Mouse (Mus musculus) liver, adult 2 months (tissue): ENCODE measurements around the gene Kcnh1. TPM values are rescaled to one million over a fixed set of nuclear protein-coding genes. Genes with fewer than 3 reads are reported as not detected.

Experiments
- DNase-seq: peaks from one replicate; pipeline ENCODE4 v3.0.0-alpha.2; 2011; ENCODE audit warnings: low read depth, low spot score; ENCODE audit errors: extremely low read depth
- H3K27ac ChIP-seq: fragments of 200-500 bp; replicated peaks from 2 replicates; pipeline ENCODE4 v1.5.1; 2012; ENCODE audit warnings: low read depth, mild to moderate bottlenecking, control low read depth, inconsistent platforms, low read length; ENCODE audit not compliant: insufficient read depth
- H3K27me3 ChIP-seq: fragments of 200-500 bp; 2 replicates; pipeline ENCODE4 v1.6.1; 2012; ENCODE audit warnings: mild to moderate bottlenecking, moderate library complexity, low read length, inconsistent platforms; ENCODE audit not compliant: control insufficient read depth, insufficient read depth
- H3K36me3 ChIP-seq: fragments of 200-500 bp; 2 replicates; pipeline ENCODE4 v1.6.1; 2012; ENCODE audit warnings: low read length, inconsistent platforms; ENCODE audit not compliant: control insufficient read depth, insufficient read depth
- H3K4me1 ChIP-seq: fragments of 200-500 bp; 2 replicates; pipeline ENCODE4 v1.6.1; 2011; ENCODE audit warnings: low read length; ENCODE audit not compliant: control insufficient read depth, insufficient read depth
- H3K4me3 ChIP-seq: fragments of 200-500 bp; 2 replicates; pipeline ENCODE4 v1.5.1; 2011; ENCODE audit warnings: low read depth, mild to moderate bottlenecking, control low read depth, low read length, moderate library complexity; ENCODE audit not compliant: insufficient read depth
- H3K79me2 ChIP-seq: fragments of 200-500 bp; 2 replicates; pipeline ENCODE4 v1.6.1; 2012; ENCODE audit warnings: inconsistent platforms, mild to moderate bottlenecking, low read length, moderate library complexity; ENCODE audit not compliant: control insufficient read depth, insufficient read depth
- H3K9ac ChIP-seq: fragments of 200-500 bp; 2 replicates; pipeline ENCODE4 v1.6.1; 2012; ENCODE audit warnings: low read depth, mild to moderate bottlenecking, control low read depth, inconsistent platforms, low read length
- CTCF ChIP-seq: fragments of 200-500 bp; IDR thresholded peaks from 2 replicates; pipeline ENCODE4 v1.5.1; 2011; ENCODE audit warnings: low read depth, low read length, control low read depth
- POLR2A ChIP-seq: fragments of 200-500 bp; IDR thresholded peaks from 2 replicates; pipeline ENCODE4 v1.6.1; 2011; ENCODE audit warnings: low read length, control low read depth; ENCODE audit not compliant: insufficient read depth; ENCODE audit errors: extremely low read depth
- WGBS: fragments of 180-500 bp; shearing (Covaris S2); methylation state at CpG from one replicate; pipeline ENCODE4 v1.1.7; 2018; 5-methylcytosine and 5-hydroxymethylcytosine counted together
- polyA plus RNA-seq: library from polyadenylated mRNA; depleted of rRNA; stranded (reverse); fragments of >200 nt; gene quantifications from 2 replicates; pipeline ENCODE4 v1.2.3, GENCODE M21; 2012
- total RNA-seq: library from RNA; depleted of rRNA; stranded (reverse); fragments of >200 nt; gene quantifications from 2 replicates; pipeline ENCODE4 v1.2.3, GENCODE M21; 2014

Gene Kcnh1
- total and polyA plus RNA-seq, 2 experiments, result not detected

GRCm38 (mm10) chr1:192378546-192379075 is 188.0 kb downstream of the Kcnh1 start:
- TF ChIP-seq POLR2A, result no peak
- TF ChIP-seq CTCF, result no peak
- 73% methylated on average over 4 of the region's 4 CpGs for WGBS
- DNase-seq, result no peak

GRCm38 (mm10) chr1:192380596-192381041 is 190.0 kb downstream of the Kcnh1 start:
- Histone ChIP-seq H3K4me1 (no peaks in the 10 kb centered on the region), H3K27me3 (peaks cover 4% of the 10 kb centered on the region; the same call in 1 of the 2 replicates), H3K36me3 (no peaks in the 10 kb centered on the region), H3K4me3 (no peak overlapping the region), H3K27ac (no peak overlapping the region), H3K79me2 (no peaks in the 10 kb centered on the region), H3K9ac (no peak overlapping the region)
- TF ChIP-seq CTCF, result no peak
- no peak for TF ChIP-seq POLR2A
- DNase-seq, result no peak
- 72% methylated on average over 5 of the region's 5 CpGs for WGBS

More at GRCm38 (mm10) chr1:192378546-192379075, 188.0 kb downstream of the Kcnh1 start:
- no peak overlapping the region for H3K4me3 ChIP-seq
- no peak overlapping the region for H3K27ac ChIP-seq
- peaks cover 7% of the 10 kb centered on the region; the same call in 1 of the 2 replicates for H3K27me3 ChIP-seq
- no peaks in the 10 kb centered on the region for H3K36me3 ChIP-seq
- no peak overlapping the region for H3K9ac ChIP-seq
- no peaks in the 10 kb centered on the region for H3K79me2 ChIP-seq
- no peaks in the 10 kb centered on the region for H3K4me1 ChIP-seq

- Histone ChIP-seq H3K27me3 (0 out of 2 replicates have a peak, but pooled peaks cover 3% of the 10 kb centered on the region), H3K36me3 (no peaks in the 10 kb centered on the region), H3K9ac (no peak overlapping the region), H3K4me1 (no peaks in the 10 kb centered on the region), H3K79me2 (no peaks in the 10 kb centered on the region), H3K4me3 (no peak overlapping the region), H3K27ac (no peak overlapping the region)
- TF ChIP-seq POLR2A, result no peak
- no peak for TF ChIP-seq CTCF
- DNase-seq, result no peak
Observed at GRCm38 (mm10) chr1:192387624-192388023, 197.1 kb downstream of the Kcnh1 start.

- Histone ChIP-seq H3K27me3 (peaks cover 10% of the 10 kb centered on the region; the same call in 1 of the 2 replicates), H3K36me3 (no peaks in the 10 kb centered on the region), H3K4me1 (peaks cover 2% of the 10 kb centered on the region; the same call in 1 of the 2 replicates), H3K9ac (no peak overlapping the region), H3K27ac (no peak overlapping the region), H3K79me2 (no peaks in the 10 kb centered on the region), H3K4me3 (no peak overlapping the region)
- TF ChIP-seq POLR2A (no peak), CTCF (no peak)
- DNase-seq, result no peak
- WGBS, result 62% methylated on average over 7 of the region's 7 CpGs
Observed at GRCm38 (mm10) chr1:192391041-192391440, 200.5 kb downstream of the Kcnh1 start.

- H3K9ac ChIP-seq, result no peak overlapping the region
- 19% methylated on average over 2 of the region's 2 CpGs for WGBS
- H3K36me3 ChIP-seq, result no peaks in the 10 kb centered on the region
- peaks cover 2% of the 10 kb centered on the region; the same call in 1 of the 2 replicates for H3K4me1 ChIP-seq
- peaks cover 10% of the 10 kb centered on the region; the same call in 1 of the 2 replicates for H3K27me3 ChIP-seq
- H3K4me3 ChIP-seq, result no peak overlapping the region
- no peaks in the 10 kb centered on the region for H3K79me2 ChIP-seq
- TF ChIP-seq POLR2A (no peak), CTCF (no peak)
- peak; percentile 53 for DNase-seq
- H3K27ac ChIP-seq, result no peak overlapping the region
Observed at GRCm38 (mm10) chr1:192392232-192392631, 201.7 kb downstream of the Kcnh1 start.
